Mouse (Mus musculus) thymus, adult 2 months (tissue): ENCODE results near the gene Pnpla7. TPM values are rescaled to one million over a fixed set of nuclear protein-coding genes. Genes with fewer than 3 reads are reported as not detected.

Source experiments
- DNase-seq: peaks from one replicate; pipeline ENCODE4 v3.0.0; 2021
- H3K27ac ChIP-seq: fragments of 200-500 bp; 2 replicates; pipeline ENCODE4 v1.5.1; 2012; ENCODE audit warnings: low read length, control low read depth; ENCODE audit not compliant: control insufficient read depth, insufficient read depth
- H3K27me3 ChIP-seq: fragments of 200-500 bp; 2 replicates; pipeline ENCODE4 v1.6.1; 2012; ENCODE audit warnings: mild to moderate bottlenecking, low read length, moderate library complexity, mixed read lengths; ENCODE audit not compliant: control insufficient read depth, insufficient read depth
- H3K36me3 ChIP-seq: fragments of 200-500 bp; 2 replicates; pipeline ENCODE4 v1.6.1; 2012; ENCODE audit warnings: mild to moderate bottlenecking, low read length, moderate library complexity; ENCODE audit not compliant: control insufficient read depth, insufficient read depth
- H3K4me1 ChIP-seq: fragments of 200-500 bp; replicated peaks from 2 replicates; pipeline ENCODE4 v1.6.1; 2012; ENCODE audit warnings: low read length; ENCODE audit not compliant: control insufficient read depth, insufficient read depth
- H3K4me3 ChIP-seq: fragments of 200-500 bp; 2 replicates; pipeline ENCODE4 v1.5.1; 2012; ENCODE audit warnings: mild to moderate bottlenecking, low read length, control low read depth, moderate library complexity; ENCODE audit not compliant: control insufficient read depth, insufficient read depth
- CTCF ChIP-seq: fragments of 200-500 bp; IDR thresholded peaks from 2 replicates; pipeline ENCODE4 v1.5.1; 2012; ENCODE audit warnings: mild to moderate bottlenecking, control low read depth, low read length, moderate library complexity, borderline replicate concordance; ENCODE audit not compliant: control insufficient read depth, poor library complexity, insufficient read depth; ENCODE audit errors: extremely low read depth
- POLR2A ChIP-seq: fragments of 200-500 bp; IDR thresholded peaks from 2 replicates; pipeline ENCODE4 v1.6.1; 2012; ENCODE audit warnings: mild to moderate bottlenecking, low read length, control low read depth, moderate library complexity; ENCODE audit not compliant: control insufficient read depth, poor library complexity, insufficient read depth; ENCODE audit errors: extremely low read depth
- WGBS: fragments of 180-500 bp; shearing (Covaris S2); methylation state at CpG from one replicate; pipeline ENCODE4 v1.1.7; 2018; 5-methylcytosine and 5-hydroxymethylcytosine counted together
- polyA plus RNA-seq: library from polyadenylated mRNA; depleted of rRNA; stranded (reverse); fragments of >200 nt; gene quantifications from 2 replicates; pipeline ENCODE4 v1.2.3, GENCODE M21; 2012; rRNA removed

The Pnpla7 gene
- 52.7 and 53.9 TPM in 2 replicates for polyA plus RNA-seq

DNA sequence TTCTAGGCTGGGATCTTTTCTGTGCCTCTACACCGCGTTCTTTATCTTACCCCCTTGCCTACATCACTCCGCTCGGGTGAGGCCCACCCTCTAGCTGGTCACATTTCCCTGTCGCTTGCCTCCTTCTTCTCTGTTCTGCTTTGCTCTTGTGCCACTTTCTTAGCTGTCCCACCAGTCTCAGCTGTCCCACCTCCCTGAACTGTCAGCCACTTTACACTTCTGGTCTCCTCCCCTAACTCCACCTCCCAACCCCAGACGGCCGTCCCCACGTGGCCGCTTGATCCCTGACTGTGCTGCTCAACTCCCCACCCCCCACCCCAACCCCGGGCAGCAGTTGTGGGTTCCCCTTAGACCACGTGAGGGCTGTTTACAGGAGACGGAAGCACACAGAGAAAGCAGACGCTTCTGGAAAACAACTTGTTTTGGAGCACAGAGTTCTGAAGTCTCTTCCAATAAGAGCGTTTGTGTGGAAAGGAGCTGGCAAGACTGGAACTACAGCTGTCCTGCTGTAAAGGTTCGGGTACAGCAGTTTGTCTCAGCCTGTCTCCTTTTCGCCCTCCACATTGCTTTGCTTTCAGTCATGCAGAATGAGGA lies at the start of gene Pnpla7:
Pnpla7 (plus strand) TSS at position 330 of the 594 bp plus-strand sequence.
- TF ChIP-seq CTCF = no peak
- TF ChIP-seq POLR2A = 0 out of 2 replicates have a peak, but pooled peaks have one; percentile 12
- Histone ChIP-seq H3K4me3 (peak within 1 kb of the TSS; percentile 93), H3K27me3 (no peaks in the 10 kb centered on the region), H3K36me3 (peaks cover 3% of the 10 kb centered on the region; the same call in 1 of the 2 replicates), H3K4me1 (peaks cover 7% of the 10 kb centered on the region; the same call in 1 of the 2 replicates), H3K27ac (peak within 1 kb of the TSS; percentile 90)
- WGBS = under 1% methylated on average over 16 of the region's 16 CpGs
- DNase-seq = peak; percentile 81

GRCm38 (mm10) chr2:24926345-24926964 lies 49.4 kb upstream of the Pnpla7 start:
- TF ChIP-seq CTCF = no peak
- no peak for TF ChIP-seq POLR2A
- 85% methylated on average over 9 of the region's 9 CpGs for WGBS
- Histone ChIP-seq H3K4me3 (no peak overlapping the region), H3K36me3 (peaks cover 9% of the 10 kb centered on the region; the same call in 1 of the 2 replicates), H3K27me3 (no peaks in the 10 kb centered on the region), H3K27ac (no peak overlapping the region), H3K4me1 (no peaks in the 10 kb centered on the region)
- no peak for DNase-seq

GRCm38 (mm10) chr2:24926965-24927358 lies 48.9 kb upstream of the Pnpla7 start:
- Histone ChIP-seq H3K27ac (no peak overlapping the region), H3K4me1 (no peaks in the 10 kb centered on the region), H3K36me3 (peaks cover 9% of the 10 kb centered on the region; the same call in 1 of the 2 replicates), H3K27me3 (no peaks in the 10 kb centered on the region), H3K4me3 (no peak overlapping the region)
- DNase-seq = no peak
- WGBS = 57% methylated on average over 7 of the region's 7 CpGs
- no peak for TF ChIP-seq POLR2A
- TF ChIP-seq CTCF = no peak

- DNase-seq = no peak
- no peak overlapping the region for H3K27ac ChIP-seq
- H3K36me3 ChIP-seq = peaks cover 9% of the 10 kb centered on the region; the same call in 1 of the 2 replicates
- 95% methylated on average over 4 of the region's 4 CpGs for WGBS
- no peak for TF ChIP-seq POLR2A
- no peak for TF ChIP-seq CTCF
- no peak overlapping the region for H3K4me3 ChIP-seq
- H3K27me3 ChIP-seq = no peaks in the 10 kb centered on the region
- no peaks in the 10 kb centered on the region for H3K4me1 ChIP-seq
These were observed 47.9 kb upstream of the Pnpla7 start for GRCm38 (mm10) chr2:24927810-24928479.

DNA sequence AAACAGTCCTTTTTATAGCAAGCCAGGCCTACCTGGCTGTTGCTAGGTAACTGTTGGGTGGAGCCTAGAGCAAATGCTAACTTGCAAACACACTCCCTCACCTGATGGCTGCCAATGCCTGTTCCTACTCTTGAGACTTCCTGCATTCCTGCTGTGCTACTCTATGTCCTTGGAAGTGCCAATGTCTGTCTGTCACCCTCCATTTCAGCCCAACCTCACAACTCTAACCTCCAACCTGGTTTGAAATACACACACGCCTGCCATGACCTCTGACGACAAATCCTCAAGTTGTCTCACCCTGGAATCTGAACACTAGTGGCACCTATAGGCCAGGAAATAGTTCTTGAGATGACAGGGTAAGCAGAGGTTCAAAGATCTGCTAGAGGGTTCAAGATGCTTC lies 46.7 kb upstream of the Pnpla7 start:
- no peak for DNase-seq
- Histone ChIP-seq H3K36me3 (peaks cover 9% of the 10 kb centered on the region; the same call in 1 of the 2 replicates), H3K4me1 (peaks cover 4% of the 10 kb centered on the region), H3K27me3 (no peaks in the 10 kb centered on the region), H3K4me3 (no peak overlapping the region), H3K27ac (no peak overlapping the region)
- TF ChIP-seq CTCF (no peak), POLR2A (no peak)
- WGBS = 89% methylated on average over 2 of the region's 2 CpGs

GRCm38 (mm10) chr2:24929593-24929992 lies 46.2 kb upstream of the Pnpla7 start:
- WGBS = 97% methylated on average over 5 of the region's 5 CpGs
- TF ChIP-seq POLR2A (no peak), CTCF (no peak)
- Histone ChIP-seq H3K27ac (no peak overlapping the region), H3K4me3 (no peak overlapping the region), H3K36me3 (peaks cover 9% of the 10 kb centered on the region; the same call in 1 of the 2 replicates), H3K27me3 (no peaks in the 10 kb centered on the region), H3K4me1 (peaks cover 8% of the 10 kb centered on the region)
- DNase-seq = no peak
